Mouse (Mus musculus) erythroblast, adult 5-6 weeks (primary cell): Measurements from ENCODE around the gene Rnf166. TPM values are rescaled to one million over a fixed set of nuclear protein-coding genes. Genes with fewer than 3 reads are reported as not detected.

Experiments
- ATAC-seq: replicated peaks from 2 replicates; pipeline ENCODE4 v1.8.0; 2016; ENCODE audit warnings: moderate number of reproducible peaks, mild to moderate bottlenecking, moderate TSS enrichment, inconsistent platforms; ENCODE audit not compliant: poor library complexity, low FRiP score, severe bottlenecking
- total RNA-seq, 2 experiments: library from RNA; stranded (forward) in 1 of 2; stranded (reverse) in 1 of 2; fragments of 150-400 nt in 1 of 2; fragments of 200-764, 138-1000 nt in 1 of 2; gene quantifications; 2 replicates each; pipeline versions ENCODE4 v1.2.3 to v1.2.4; 2015 to 2017; ENCODE audit warnings: low replicate concordance in 2 of 2

Gene Rnf166
- total RNA-seq (2015; ENCODE audit: low replicate concordance) (9.0 and 12.9 TPM in 2 replicates), total RNA-seq (2017; ENCODE audit: low replicate concordance) (7.9 and 8.1 TPM in 2 replicates)

GRCm38 (mm10) chr8:122475580-122476320 lies at the start of gene Rnf166, which contains the start of gene Ctu2:
Gene Rnf166, minus strand, starts transcription at chr8:122476064.
Gene Ctu2, plus strand, starts transcription at chr8:122476143.
- ATAC-seq = peak; percentile 81

- ATAC-seq = peak; percentile 20; the same call in 1 of the 2 replicates
Observed at GRCm38 (mm10) chr8:122525004-122525403, 49.1 kb upstream of the Rnf166 start.

GRCm38 (mm10) chr8:122524506-122524905 lies 48.6 kb upstream of the Rnf166 start:
- 0 out of 2 replicates have a peak, but pooled peaks have one; percentile 11 for ATAC-seq

- ATAC-seq = no peak
Observed at GRCm38 (mm10) chr8:122523652-122524360, 47.9 kb upstream of the Rnf166 start.

GRCm38 (mm10) chr8:122522796-122523651 lies 47.2 kb upstream of the Rnf166 start:
- ATAC-seq = no peak

- no peak for ATAC-seq
Observed at GRCm38 (mm10) chr8:122520611-122521010, 44.7 kb upstream of the Rnf166 start.

GRCm38 (mm10) chr8:122517541-122518190 lies 41.8 kb upstream of the Rnf166 start:
- no peak for ATAC-seq

GRCm38 (mm10) chr8:122515699-122516098 lies 39.8 kb upstream of the Rnf166 start:
- ATAC-seq = no peak

- no peak for ATAC-seq
Observed at GRCm38 (mm10) chr8:122512392-122512791, 36.5 kb upstream of the Rnf166 start.

- ATAC-seq = no peak
Observed at GRCm38 (mm10) chr8:122511552-122511951, 35.7 kb upstream of the Rnf166 start.

- ATAC-seq = peak; percentile 86
Observed at GRCm38 (mm10) chr8:122500856-122501255, 25.0 kb upstream of the Rnf166 start.

GRCm38 (mm10) chr8:122497912-122498311 lies 22.0 kb upstream of the Rnf166 start:
- no peak for ATAC-seq

GRCm38 (mm10) chr8:122497016-122497734 lies 21.3 kb upstream of the Rnf166 start:
- ATAC-seq = no peak

- no peak for ATAC-seq
Observed at GRCm38 (mm10) chr8:122488387-122488786, 12.5 kb upstream of the Rnf166 start.

GRCm38 (mm10) chr8:122484831-122485230 lies 9.0 kb upstream of the Rnf166 start:
- no peak for ATAC-seq

GRCm38 (mm10) chr8:122483877-122484276 lies 8.0 kb upstream of the Rnf166 start:
- no peak for ATAC-seq

- no peak for ATAC-seq
Observed at GRCm38 (mm10) chr8:122482448-122482847, 6.6 kb upstream of the Rnf166 start.

- peak; percentile 38 for ATAC-seq
Observed at GRCm38 (mm10) chr8:122474951-122475560, 808 bp downstream of the Rnf166 start.
